Mouse (Mus musculus) T-cell, adult 66 days (primary cell): Measurements from ENCODE around the gene Mllt10. TPM values are rescaled to one million over a fixed set of nuclear protein-coding genes. Genes with fewer than 3 reads are reported as not detected.

Source experiments
- total RNA-seq, 2 experiments: library from RNA; stranded (reverse); gene quantifications; 3 replicates in 1 of 2; 4 replicates in 1 of 2; pipeline ENCODE4 v1.2.4; 2023

Gene Mllt10
- total RNA-seq, result 100 to 1,000 TPM; 114 to 140 TPM

GRCm38 (mm10) chr2:18055016-18055928 lies at the start of gene Mllt10:
Gene Mllt10, plus strand, starts transcription at chr2:18055237.

GRCm38 (mm10) chr2:18037491-18037890 lies 17.5 kb upstream of the Mllt10 start, which contains the start of gene A930004D18Rik:
Gene A930004D18Rik, minus strand, starts transcription at chr2:18037737.

GRCm38 (mm10) chr2:18048453-18049075 lies 6.5 kb upstream of the Mllt10 start, which contains the start of gene Skida1:
Gene Skida1, minus strand, starts transcription at chr2:18049051.

Other genes with a start within 250 kb of the Mllt10 start
- gene H2al2a, start 58.3 kb upstream of the Mllt10 start, total RNA-seq, result not detected
- under 1 TPM in 1 of 2 experiments, not detected in 1; 0.64 TPM for gene A930004D18Rik, start 17.5 kb upstream of the Mllt10 start, total RNA-seq
- under 1 TPM in 1 of 2 experiments, not detected in 1; 0.29 TPM for gene Skida1, start 6.2 kb upstream of the Mllt10 start, total RNA-seq